Mouse (Mus musculus): ENCODE data around the gene Rplp0.
"Not testable (repeated sequence)": the region's sequence is repeated elsewhere in the genome, so short reads cannot be mapped to it uniquely, and the experiment has no call there.

Rplp0 gene

DNA sequence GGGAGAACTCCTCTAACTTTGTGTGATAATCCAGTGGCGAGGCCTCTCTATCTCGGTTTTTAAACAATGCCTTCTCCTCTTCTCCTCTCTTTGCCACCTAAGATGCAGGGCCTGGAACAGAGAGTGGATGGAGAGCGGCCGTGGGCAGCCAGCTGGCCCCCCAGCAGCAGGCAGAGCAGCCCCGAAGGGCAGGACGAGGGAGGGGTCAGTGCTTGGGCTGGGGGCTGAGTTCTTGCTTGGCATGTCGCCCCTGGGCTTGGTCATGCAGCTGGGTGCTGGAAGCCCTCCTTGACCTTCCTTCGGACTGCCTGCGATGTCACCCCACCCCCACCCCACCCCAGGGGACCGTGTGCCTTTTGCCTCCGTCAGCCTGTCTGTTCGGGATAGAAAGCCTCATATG, 7.9 kb upstream of the Rplp0 start:
- in situ Hi-C loops (cut with MboI): no loop called here

GRCm38 (mm10) chr5:115551799-115552198, 7.5 kb upstream of the Rplp0 start:
- in situ Hi-C loops (cut with MboI): no loop called here

DNA sequence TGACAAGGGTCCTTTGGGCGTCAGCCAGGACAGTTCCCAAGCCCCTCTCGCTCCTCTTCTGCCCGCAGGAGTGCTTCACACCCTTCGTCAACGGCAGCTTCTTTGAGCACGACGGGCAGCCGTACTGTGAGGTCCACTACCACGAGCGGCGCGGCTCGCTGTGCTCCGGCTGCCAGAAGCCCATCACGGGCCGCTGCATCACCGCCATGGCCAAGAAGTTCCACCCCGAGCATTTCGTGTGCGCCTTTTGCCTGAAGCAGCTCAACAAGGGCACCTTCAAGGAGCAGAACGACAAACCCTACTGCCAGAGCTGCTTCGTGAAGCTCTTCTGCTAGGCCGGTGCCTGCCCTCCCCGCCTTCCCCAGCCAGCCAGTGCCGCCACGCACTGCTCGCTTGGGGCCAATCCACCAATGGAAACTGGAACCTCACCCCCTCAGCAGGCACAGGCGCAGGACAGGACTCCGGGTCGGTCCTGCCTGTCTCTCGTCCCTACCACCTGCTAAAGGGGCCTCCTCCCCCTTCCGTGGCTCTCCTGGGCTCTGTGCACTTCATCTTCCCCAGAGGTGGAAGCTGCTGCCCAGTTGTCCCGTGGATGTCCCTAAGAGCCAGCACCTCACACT, 5.4 kb upstream of the Rplp0 start:
- in situ Hi-C loops (cut with MboI): no loop called here

- in situ Hi-C loops (cut with MboI): no loop called here
Observed at GRCm38 (mm10) chr5:115554536-115555291, 4.6 kb upstream of the Rplp0 start.

DNA sequence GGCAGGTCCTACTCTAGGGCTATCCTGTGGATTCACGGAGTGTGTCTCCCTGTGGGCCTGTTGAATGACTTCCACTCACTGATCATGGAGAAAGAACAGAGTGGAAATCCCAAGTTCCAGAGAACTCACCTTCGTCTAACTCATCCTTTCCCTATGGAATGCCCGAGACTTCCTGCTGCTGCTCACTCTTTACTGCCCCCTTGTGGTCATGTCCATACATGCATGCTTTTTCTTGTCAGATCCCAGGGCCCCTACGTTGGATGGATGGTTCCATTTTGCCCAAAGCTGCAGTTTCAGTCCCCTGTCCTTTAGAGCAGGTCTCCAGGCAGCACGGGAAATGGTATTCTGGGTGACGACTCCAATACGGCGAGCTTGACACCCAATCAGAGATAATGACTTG, 3.0 kb upstream of the Rplp0 start:
- in situ Hi-C loops (cut with MboI): no loop called here

GRCm38 (mm10) chr5:115558182-115558794, 979 bp upstream of the Rplp0 start:
- in situ Hi-C loops (cut with MboI): no loop called here

GRCm38 (mm10) chr5:115560336-115560905, 1.2 kb downstream of the Rplp0 start:
- in situ Hi-C loops (cut with MboI): no loop called here

DNA sequence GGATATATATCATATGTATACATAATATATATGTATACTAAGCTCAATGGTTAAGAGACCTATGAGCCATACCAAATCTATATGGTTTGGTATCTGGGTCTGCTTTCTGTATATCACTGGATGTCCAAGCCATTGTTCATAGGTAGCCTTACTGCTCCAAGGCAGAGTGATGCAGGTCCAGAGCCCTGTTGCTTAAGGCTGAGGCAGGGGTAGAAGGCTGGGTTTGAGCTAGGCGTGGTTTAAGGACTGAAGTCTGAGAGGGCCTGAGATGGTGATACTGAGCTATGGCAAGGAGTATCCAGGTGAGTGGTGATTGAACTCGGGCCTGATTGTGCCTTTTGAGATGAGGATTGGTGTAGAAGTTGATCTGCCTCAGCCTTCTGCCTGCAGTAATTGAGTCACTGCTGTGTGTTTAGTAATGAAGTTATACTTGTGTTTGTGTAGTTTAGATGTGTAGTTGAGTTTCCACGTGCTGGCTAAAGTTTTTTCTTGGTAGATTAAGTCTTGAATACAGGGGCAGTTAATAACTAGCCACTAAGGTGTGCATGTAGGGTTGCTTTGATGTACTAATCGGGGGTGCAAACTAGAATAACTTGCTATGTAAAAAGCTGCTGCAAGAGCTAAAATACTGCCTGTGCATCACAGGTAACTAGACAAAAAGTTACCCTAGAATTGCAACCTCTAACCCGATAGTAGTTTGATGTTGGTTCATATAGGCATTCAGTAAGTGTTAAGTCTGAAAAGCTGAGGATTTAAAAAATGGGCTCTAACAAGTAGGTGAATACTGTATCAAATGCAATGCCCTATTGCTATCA, 4.7 kb downstream of the Rplp0 start:
- in situ Hi-C loops (cut with MboI): no loop called here

DNA sequence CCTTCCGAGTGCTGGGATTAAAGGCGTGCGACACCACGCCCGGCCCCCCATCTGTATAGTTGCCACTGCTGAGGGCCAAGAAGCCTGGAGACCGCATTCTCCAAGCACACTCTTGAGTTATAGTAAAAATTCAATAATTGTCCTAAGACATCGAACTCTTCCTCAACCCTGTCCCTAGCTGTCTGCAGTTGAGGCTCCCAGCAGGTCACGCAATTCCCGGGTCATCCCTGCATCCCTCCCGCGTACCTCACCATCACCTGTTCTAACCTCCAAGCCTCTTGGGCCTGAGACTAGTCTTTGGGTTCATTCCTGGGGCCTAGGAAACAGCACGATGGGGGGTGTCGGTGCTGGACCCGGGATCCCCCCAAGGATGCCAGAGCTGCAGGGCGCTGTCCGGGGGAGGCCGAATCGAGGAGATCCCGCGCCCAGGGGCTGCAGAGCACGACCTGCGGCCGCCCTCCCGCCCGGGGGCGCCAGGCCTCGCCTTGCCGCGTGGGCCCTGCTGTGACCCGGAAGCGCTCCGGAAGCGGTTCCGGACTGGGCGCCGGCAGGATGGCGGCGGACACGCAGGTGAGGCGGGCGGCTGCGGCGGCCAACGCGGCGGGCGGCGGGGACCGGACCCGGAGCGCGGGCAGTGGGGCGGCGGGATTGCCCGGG, 5.6 kb downstream of the Rplp0 start, which contains the start of gene Gcn1l1:
Gene Gcn1l1, plus strand, starts transcription at position 518 of the 657 bp plus-strand sequence.
- in situ Hi-C loops (cut with MboI): no loop called here

DNA sequence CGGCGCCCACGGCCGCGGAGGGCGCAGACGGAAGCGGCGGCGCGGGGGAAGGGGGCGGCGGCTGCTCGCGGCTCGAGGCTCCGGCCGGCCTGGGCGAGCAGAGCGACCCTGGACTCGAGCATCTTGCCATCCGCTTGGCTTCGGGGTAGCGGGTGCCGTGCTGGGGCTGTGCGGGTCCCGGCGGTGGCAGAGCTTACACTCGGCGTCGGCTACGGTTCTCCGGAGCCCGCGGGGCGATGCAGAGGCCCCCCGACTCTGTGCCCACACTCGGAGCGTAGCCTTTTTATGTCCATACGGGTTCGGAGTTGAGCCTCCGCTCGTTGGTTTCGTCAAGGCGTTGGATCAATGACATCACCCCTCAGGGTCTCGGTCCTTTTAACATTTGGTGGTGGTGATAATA, 6.1 kb downstream of the Rplp0 start:
- in situ Hi-C loops (cut with MboI): no loop called here

- in situ Hi-C loops (cut with MboI): no loop called here
Observed at GRCm38 (mm10) chr5:115568681-115569080, 9.4 kb downstream of the Rplp0 start.

GRCm38 (mm10) chr5:115569308-115569707, 10.0 kb downstream of the Rplp0 start:
- in situ Hi-C loops (cut with MboI): no loop called here

GRCm38 (mm10) chr5:115569721-115570120, 10.5 kb downstream of the Rplp0 start:
- in situ Hi-C loops (cut with MboI): no loop called here

GRCm38 (mm10) chr5:115571086-115571485, 11.8 kb downstream of the Rplp0 start:
- in situ Hi-C loops (cut with MboI): no loop called here

GRCm38 (mm10) chr5:115572679-115573535, 13.6 kb downstream of the Rplp0 start:
- in situ Hi-C loops (cut with MboI): no loop called here

DNA sequence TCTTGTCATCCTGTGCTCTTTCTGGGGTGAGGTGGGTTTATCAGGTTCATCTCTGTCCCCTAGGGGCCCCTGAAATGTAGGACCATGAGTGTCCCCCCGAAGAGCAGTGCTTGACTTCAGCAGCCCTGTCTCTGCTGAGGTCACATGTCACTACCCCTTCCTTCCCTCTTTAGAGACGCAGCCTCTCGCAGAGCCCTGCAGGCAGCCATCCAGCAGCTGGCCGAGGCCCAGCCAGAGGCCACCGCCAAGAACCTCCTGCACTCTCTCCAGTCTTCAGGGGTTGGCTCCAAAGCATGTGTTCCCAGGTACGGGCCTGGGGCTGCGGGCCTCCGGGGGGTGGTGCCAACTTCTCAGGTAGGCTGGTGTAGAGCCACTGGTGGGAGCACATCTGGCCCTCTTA, 15.7 kb downstream of the Rplp0 start:
- in situ Hi-C loops (cut with MboI): no loop called here

DNA sequence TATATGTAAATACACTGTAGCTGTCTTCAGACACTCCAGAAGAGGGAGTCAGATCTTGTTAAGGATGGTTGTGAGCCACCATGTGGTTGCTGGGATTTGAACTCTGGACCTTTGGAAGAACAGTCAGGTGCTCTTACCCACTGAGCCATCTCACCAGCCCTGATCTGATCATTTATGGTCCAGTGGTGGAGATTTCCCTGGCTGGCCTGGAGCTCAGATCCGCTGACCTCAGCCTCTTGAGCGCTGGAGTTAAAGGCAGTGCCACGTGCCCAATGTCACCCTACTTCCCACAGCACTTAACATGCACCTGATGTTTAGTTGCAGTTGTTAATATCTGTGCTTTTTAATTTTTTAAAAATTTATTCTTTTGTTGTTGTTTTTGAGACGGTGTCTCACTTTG, 18.4 kb downstream of the Rplp0 start:
- in situ Hi-C loops (cut with MboI): not testable (repeated sequence)

GRCm38 (mm10) chr5:115578922-115579321, 19.7 kb downstream of the Rplp0 start:
- in situ Hi-C loops (cut with MboI): no loop called here

DNA sequence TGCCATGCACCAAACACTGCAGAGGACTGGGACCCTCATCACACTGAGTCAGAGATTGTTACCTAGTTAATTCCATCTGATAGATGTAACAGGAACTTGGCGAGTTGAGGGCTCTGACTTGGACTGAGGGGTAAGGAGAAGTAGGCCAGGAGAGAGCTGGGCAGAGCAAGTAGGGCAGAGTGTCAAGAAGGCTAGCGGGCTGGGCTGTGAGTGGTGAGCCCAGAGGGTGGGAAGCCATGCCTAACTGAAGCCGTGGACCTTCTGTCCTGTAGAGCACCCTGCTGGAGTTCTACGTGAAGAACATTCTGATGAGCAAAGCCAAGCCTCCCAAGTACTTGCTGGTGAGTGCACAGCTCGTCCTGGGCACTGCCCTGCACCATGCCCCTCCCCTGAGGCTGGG, 20.1 kb downstream of the Rplp0 start:
- in situ Hi-C loops (cut with MboI): no loop called here

- in situ Hi-C loops (cut with MboI): no loop called here
Observed at GRCm38 (mm10) chr5:115580229-115581001, 21.1 kb downstream of the Rplp0 start.

Measured in mature B cell (primary cell).